Mouse (Mus musculus) heart, adult 2 months (tissue): Measurements from ENCODE around the gene Grin2d. TPM values are rescaled to one million over a fixed set of nuclear protein-coding genes. Genes with fewer than 3 reads are reported as not detected.

ENCODE experiments used
- DNase-seq, 2 experiments: peaks; one replicate each; pipeline ENCODE4 v3.0.0; 2021
- H3K27ac ChIP-seq: fragments of 200-600 bp; 2 replicates; pipeline ENCODE4 v1.8.1; 2022
- H3K27me3 ChIP-seq: fragments of 200-500 bp; 2 replicates; pipeline ENCODE4 v1.6.1; 2012; ENCODE audit warnings: mild to moderate bottlenecking, low read length, inconsistent platforms, mixed read lengths; ENCODE audit not compliant: control insufficient read depth, insufficient read depth
- H3K36me3 ChIP-seq: fragments of 200-500 bp; 2 replicates; pipeline ENCODE4 v1.6.1; 2012; ENCODE audit warnings: low read length, inconsistent platforms; ENCODE audit not compliant: control insufficient read depth, insufficient read depth
- H3K4me1 ChIP-seq: fragments of 200-500 bp; 2 replicates; pipeline ENCODE4 v1.6.1; 2011; ENCODE audit warnings: low read length; ENCODE audit not compliant: control insufficient read depth, insufficient read depth
- H3K4me3 ChIP-seq: fragments of 200-600 bp; 2 replicates; pipeline ENCODE4 v1.8.1; 2022
- H3K79me2 ChIP-seq: fragments of 200-500 bp; replicated peaks from 2 replicates; pipeline ENCODE4 v1.6.1; 2012; ENCODE audit warnings: mild to moderate bottlenecking, inconsistent platforms, low read length, moderate library complexity, mixed read lengths; ENCODE audit not compliant: control insufficient read depth, insufficient read depth
- H3K9ac ChIP-seq: fragments of 200-500 bp; 2 replicates; pipeline ENCODE4 v1.6.1; 2012; ENCODE audit warnings: low read depth, mild to moderate bottlenecking, control low read depth, inconsistent platforms, low read length, mixed read lengths
- CTCF ChIP-seq: fragments of 200-600 bp; IDR thresholded peaks from 2 replicates; pipeline ENCODE4 v1.8.1; 2022; ENCODE audit warnings: antibody characterized with exemption, mild to moderate bottlenecking, moderate library complexity
- EP300 ChIP-seq: fragments of 200-500 bp; IDR thresholded peaks from 2 replicates; pipeline ENCODE4 v1.6.1; 2011; ENCODE audit warnings: low read depth, low read length, control low read depth; ENCODE audit not compliant: insufficient read depth
- POLR2A ChIP-seq: fragments of 200-500 bp; IDR thresholded peaks from 2 replicates; pipeline ENCODE4 v1.6.1; 2011; ENCODE audit warnings: mild to moderate bottlenecking, low read depth, low read length, control low read depth; ENCODE audit not compliant: insufficient read depth
- WGBS: fragments of 180-500 bp; shearing (Covaris S2); methylation state at CpG from one replicate; pipeline ENCODE4 v1.1.7; 2018; 5-methylcytosine and 5-hydroxymethylcytosine counted together
- intact Hi-C: fragments of 180-260 bp; cut with DNase I; formaldehyde crosslinking; loops from one replicate; pipeline ENCODE4 v1.15.1; 2025
- polyA plus RNA-seq: library from polyadenylated mRNA; depleted of rRNA; stranded (reverse); fragments of >200 nt; gene quantifications from 2 replicates; pipeline ENCODE4 v1.2.3, GENCODE M21; 2012
- total RNA-seq, 2 experiments: library from RNA; stranded (reverse); gene quantifications; 2 replicates each; pipeline ENCODE4 v1.2.3; 2021

Grin2d gene
- total and polyA plus RNA-seq, 3 experiments = 0.31 to 0.92 (median 0.43) TPM

GRCm38 (mm10) chr7:45824598-45824997, 53.6 kb downstream of the Grin2d start, which contains the start of gene Kcnj14:
Gene Kcnj14, minus strand, starts transcription at chr7:45824782.
- Histone ChIP-seq H3K9ac (no peak within 1 kb of the TSS), H3K4me3 (no peak within 1 kb of the TSS), H3K4me1 (no peaks in the 10 kb centered on the region), H3K27me3 (no peaks in the 10 kb centered on the region), H3K79me2 (no peaks in the 10 kb centered on the region), H3K36me3 (no peaks in the 10 kb centered on the region), H3K27ac (no peak within 1 kb of the TSS)
- 34% methylated on average over 7 of the region's 7 CpGs for WGBS
- no peak for DNase-seq
- no peak for TF ChIP-seq CTCF
- TF ChIP-seq POLR2A = no peak
- TF ChIP-seq EP300 = no peak
- intact Hi-C loops = no loop called here

DNA sequence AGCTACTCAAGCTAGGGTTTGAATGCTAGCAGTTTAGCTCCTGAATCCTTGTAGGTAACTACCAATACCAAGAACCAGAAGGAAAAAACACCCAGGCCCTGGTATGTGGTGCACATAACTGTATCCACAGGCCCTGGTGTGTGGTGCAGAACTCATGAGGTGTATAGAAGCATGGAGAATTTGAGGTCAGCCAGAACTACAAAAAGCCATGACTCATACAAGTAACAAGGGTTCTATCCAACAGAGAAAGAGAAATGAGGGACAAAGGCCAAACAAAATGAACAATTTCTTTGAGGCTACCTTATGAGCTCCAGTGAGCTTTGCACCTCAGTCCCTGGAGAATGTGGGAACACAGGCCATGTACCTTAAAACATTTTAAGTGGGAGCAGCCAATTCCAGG, 57.3 kb downstream of the Grin2d start:
- Histone ChIP-seq H3K9ac (no peak overlapping the region), H3K4me1 (no peaks in the 10 kb centered on the region), H3K79me2 (no peaks in the 10 kb centered on the region), H3K36me3 (no peaks in the 10 kb centered on the region), H3K27ac (no peak overlapping the region), H3K4me3 (no peak overlapping the region), H3K27me3 (no peaks in the 10 kb centered on the region)
- intact Hi-C loops = no loop called here
- no peak for DNase-seq
- TF ChIP-seq EP300 = no peak
- TF ChIP-seq POLR2A = no peak
- TF ChIP-seq CTCF = no peak

DNA sequence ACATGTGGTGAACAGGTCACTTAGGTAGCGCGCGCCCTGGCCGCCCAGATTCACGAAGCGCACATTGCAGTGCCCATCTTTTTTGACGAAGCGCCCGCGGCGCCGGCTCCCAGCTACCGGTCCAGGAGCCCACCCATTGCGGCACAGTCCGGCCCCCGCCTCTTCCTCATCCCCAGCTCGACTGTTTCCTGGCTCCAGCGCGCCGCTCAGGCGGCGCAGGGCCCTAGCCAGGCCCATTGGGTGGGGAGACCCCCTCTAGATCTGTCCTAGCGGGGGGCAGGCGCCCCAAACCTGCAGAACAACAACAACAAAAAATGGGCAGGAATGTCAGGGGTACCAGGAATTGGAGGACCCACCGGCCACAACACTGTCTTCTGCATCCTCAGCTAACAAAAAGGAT, 58.3 kb downstream of the Grin2d start:
- no peak for TF ChIP-seq EP300
- TF ChIP-seq CTCF = no peak
- no peak for TF ChIP-seq POLR2A
- Histone ChIP-seq H3K4me3 (no peak overlapping the region), H3K27ac (no peak overlapping the region), H3K36me3 (no peaks in the 10 kb centered on the region), H3K4me1 (0 out of 2 replicates have a peak, but pooled peaks cover under 1% of the 10 kb centered on the region), H3K79me2 (no peaks in the 10 kb centered on the region), H3K9ac (no peak overlapping the region), H3K27me3 (no peaks in the 10 kb centered on the region)
- intact Hi-C loops = loop anchor here (10.0 kb wide), 1 partner anchor 1075 kb away; the partner anchor contains the start of gene Vrk3
- DNase-seq = no peak
- WGBS = 7% methylated on average over 25 of the region's 25 CpGs

DNA sequence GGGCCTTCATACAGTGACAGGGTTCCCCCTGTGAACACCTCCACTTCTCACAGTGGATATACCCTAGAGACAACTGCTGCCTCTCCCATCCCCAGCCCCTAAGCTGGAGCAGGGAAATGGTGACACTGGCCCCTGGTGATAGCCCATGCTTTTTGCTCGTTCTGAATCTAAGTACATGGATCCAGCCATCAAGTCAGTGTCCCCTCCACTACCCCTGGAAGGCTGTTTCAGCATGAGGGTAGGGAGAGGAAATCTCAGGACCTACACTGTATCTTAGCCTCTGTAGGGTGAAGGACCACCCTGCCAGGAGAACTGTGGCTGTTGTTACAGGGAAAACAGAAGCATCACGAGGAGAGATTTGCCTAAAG, 62.2 kb downstream of the Grin2d start:
- peaks cover 6% of the 10 kb centered on the region for H3K4me1 ChIP-seq
- H3K27ac ChIP-seq = no peak overlapping the region
- no peaks in the 10 kb centered on the region for H3K27me3 ChIP-seq
- no peak for DNase-seq
- intact Hi-C loops = loop anchor here (10.0 kb wide), 1 partner anchor 1071 kb away; the partner anchor contains the start of gene Vrk3
- no peak overlapping the region for H3K4me3 ChIP-seq
- TF ChIP-seq POLR2A = no peak
- TF ChIP-seq CTCF = no peak
- TF ChIP-seq EP300 = no peak
- H3K9ac ChIP-seq = no peak overlapping the region
- WGBS = 66% methylated on average over 2 of the region's 2 CpGs
- H3K79me2 ChIP-seq = no peaks in the 10 kb centered on the region
- peaks cover 4% of the 10 kb centered on the region for H3K36me3 ChIP-seq

GRCm38 (mm10) chr7:45815323-45815983, 62.7 kb downstream of the Grin2d start:
- TF ChIP-seq POLR2A (no peak), EP300 (no peak), CTCF (no peak)
- Histone ChIP-seq H3K9ac (no peak overlapping the region), H3K36me3 (peaks cover 4% of the 10 kb centered on the region), H3K79me2 (no peaks in the 10 kb centered on the region), H3K27me3 (no peaks in the 10 kb centered on the region), H3K4me1 (peaks cover 6% of the 10 kb centered on the region), H3K27ac (no peak overlapping the region), H3K4me3 (no peak overlapping the region)
- intact Hi-C loops = loop anchor here (10.0 kb wide), 1 partner anchor 1071 kb away; the partner anchor contains the start of gene Vrk3
- 75% methylated on average over 10 of the region's 10 CpGs for WGBS
- DNase-seq = no peak

DNA sequence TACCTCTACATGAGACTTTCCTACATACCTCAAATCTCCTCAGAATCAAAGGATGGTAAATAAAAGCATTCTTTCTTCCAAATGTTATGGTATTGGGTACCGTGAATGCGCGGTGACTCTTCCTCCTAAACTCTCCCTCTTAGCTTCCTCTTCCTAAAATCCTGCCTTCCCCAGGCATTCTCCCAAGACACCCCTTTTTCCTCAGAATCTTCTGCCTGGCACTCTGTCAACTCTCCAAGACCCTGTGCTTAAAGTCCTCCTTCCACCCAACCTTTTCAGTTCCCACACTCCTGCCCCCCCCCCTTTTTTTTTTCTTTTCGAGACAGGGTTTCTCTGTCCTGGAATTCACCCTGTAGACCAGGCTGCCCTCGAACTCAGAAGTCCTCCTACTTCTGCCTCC, 63.3 kb downstream of the Grin2d start:
- H3K27ac ChIP-seq = no peak overlapping the region
- 0 out of 2 replicates have a peak overlapping the region, but pooled peaks have one; percentile 2 for H3K4me3 ChIP-seq
- no peaks in the 10 kb centered on the region for H3K27me3 ChIP-seq
- no peaks in the 10 kb centered on the region for H3K79me2 ChIP-seq
- intact Hi-C loops = loop anchor here (10.0 kb wide), 1 partner anchor 1070 kb away; the partner anchor contains the start of gene Vrk3
- no peak overlapping the region for H3K9ac ChIP-seq
- no peak for DNase-seq
- peaks cover 4% of the 10 kb centered on the region for H3K36me3 ChIP-seq
- TF ChIP-seq POLR2A = no peak
- no peak for TF ChIP-seq CTCF
- no peak for TF ChIP-seq EP300
- H3K4me1 ChIP-seq = peaks cover 6% of the 10 kb centered on the region
- WGBS = 8% methylated on average over 5 of the region's 5 CpGs
